Mouse (Mus musculus): ENCODE measurements around the gene Fto. TPM values are rescaled to one million over a fixed set of nuclear protein-coding genes. Genes with fewer than 3 reads are reported as not detected.

The Fto gene
- total RNA-seq, 2 experiments from 2014 or later, result 62.9 to 68.3 TPM

GRCm38 (mm10) chr8:91426496-91426895, 113.2 kb downstream of the Fto start:
- DNase-seq, result no peak
- intact Hi-C loops (cut with DNase I), result no loop called here

GRCm38 (mm10) chr8:91430333-91430940, 117.1 kb downstream of the Fto start:
- intact Hi-C loops (cut with DNase I), result no loop called here
- DNase-seq, result no peak

- no peak for DNase-seq
- intact Hi-C loops (cut with DNase I), result no loop called here
These were observed 122.7 kb downstream of the Fto start for GRCm38 (mm10) chr8:91436036-91436435.

GRCm38 (mm10) chr8:91443911-91444310, 130.6 kb downstream of the Fto start:
- intact Hi-C loops (cut with DNase I), result no loop called here
- no peak for DNase-seq

GRCm38 (mm10) chr8:91444636-91445410, 131.5 kb downstream of the Fto start:
- DNase-seq, result no peak
- intact Hi-C loops (cut with DNase I), result no loop called here

- DNase-seq, result no peak
- intact Hi-C loops (cut with DNase I), result no loop called here
These were observed 132.2 kb downstream of the Fto start for GRCm38 (mm10) chr8:91445516-91445915.

- intact Hi-C loops (cut with DNase I), result no loop called here
- no peak for DNase-seq
These were observed 132.7 kb downstream of the Fto start for GRCm38 (mm10) chr8:91446008-91446407.

- DNase-seq, result no peak
These were observed 135.5 kb downstream of the Fto start for GRCm38 (mm10) chr8:91448667-91449329.

GRCm38 (mm10) chr8:91454926-91455325, 141.6 kb downstream of the Fto start:
- intact Hi-C loops (cut with DNase I), result no loop called here
- no peak for DNase-seq

More at GRCm38 (mm10) chr8:91448667-91449329, 135.5 kb downstream of the Fto start:
- intact Hi-C loops (cut with DNase I), result no loop called here

- DNase-seq, result no peak
- intact Hi-C loops (cut with DNase I), result no loop called here
These were observed 142.3 kb downstream of the Fto start for GRCm38 (mm10) chr8:91455591-91455990.

- intact Hi-C loops (cut with DNase I), result no loop called here
- DNase-seq, result no peak
These were observed 144.7 kb downstream of the Fto start for GRCm38 (mm10) chr8:91458016-91458415.

GRCm38 (mm10) chr8:91460965-91461364, 147.6 kb downstream of the Fto start:
- intact Hi-C loops (cut with DNase I), result no loop called here
- DNase-seq, result peak in 1 of 2 experiments; percentile 11

- DNase-seq, result no peak
- intact Hi-C loops (cut with DNase I), result no loop called here
These were observed 150.4 kb downstream of the Fto start for GRCm38 (mm10) chr8:91463757-91464156.

- intact Hi-C loops (cut with DNase I), result no loop called here
- DNase-seq, result no peak
These were observed 154.1 kb downstream of the Fto start for GRCm38 (mm10) chr8:91467463-91467862.

- no peak for DNase-seq
- intact Hi-C loops (cut with DNase I), result no loop called here
These were observed 154.7 kb downstream of the Fto start for GRCm38 (mm10) chr8:91467881-91468534.

- no peak for DNase-seq
- intact Hi-C loops (cut with DNase I), result no loop called here
These were observed 156.1 kb downstream of the Fto start for GRCm38 (mm10) chr8:91469441-91469840.

GRCm38 (mm10) chr8:91474731-91475279, 161.5 kb downstream of the Fto start:
- intact Hi-C loops (cut with DNase I), result no loop called here
- DNase-seq, result no peak

- no peak for DNase-seq
- intact Hi-C loops (cut with DNase I), result no loop called here
These were observed 163.7 kb downstream of the Fto start for GRCm38 (mm10) chr8:91476988-91477387.

- DNase-seq, result no peak
- intact Hi-C loops (cut with DNase I), result no loop called here
These were observed 164.1 kb downstream of the Fto start for GRCm38 (mm10) chr8:91477471-91477870.

GRCm38 (mm10) chr8:91482511-91482910, 169.2 kb downstream of the Fto start:
- no peak for DNase-seq
- intact Hi-C loops (cut with DNase I), result no loop called here

- intact Hi-C loops (cut with DNase I), result loop anchor here (5.0 kb wide), 2 partner anchors 109 to 311 kb away; no protein-coding TSS in a partner anchor
- no peak for DNase-seq
These were observed 173.1 kb downstream of the Fto start for GRCm38 (mm10) chr8:91486394-91486793.

Measured in heart, postnatal 36 days (tissue).